Mouse (Mus musculus) embryonic facial prominence, embryonic 12.5 days (tissue): ENCODE results near the gene Wnk1. TPM values are rescaled to one million over a fixed set of nuclear protein-coding genes. Genes with fewer than 3 reads are reported as not detected.

ENCODE experiments used
- ATAC-seq: fragments of 200-750 bp; cut with Nextera tagmentation; 2 replicates; pipeline ENCODE4 v1.8.0; 2017; ENCODE audit not compliant: insufficient number of reproducible peaks, insufficient read depth, low FRiP score, low TSS enrichment
- H3K27ac ChIP-seq: fragments of 300-500 bp; sonication (generic); 2 replicates; pipeline ENCODE4 v1.5.1; 2016; ENCODE audit warnings: mild to moderate bottlenecking
- H3K27me3 ChIP-seq: fragments of 300-500 bp; sonication (generic); 2 replicates; pipeline ENCODE4 v1.6.1; 2016; ENCODE audit warnings: mild to moderate bottlenecking, moderate library complexity
- H3K36me3 ChIP-seq: fragments of 300-500 bp; sonication (generic); 2 replicates; pipeline ENCODE4 v1.6.1; 2016; ENCODE audit warnings: mild to moderate bottlenecking
- H3K4me1 ChIP-seq: fragments of 300-500 bp; sonication (generic); 2 replicates; pipeline ENCODE4 v1.6.1; 2016
- H3K4me2 ChIP-seq: fragments of 300-500 bp; sonication (generic); replicated peaks from 2 replicates; pipeline ENCODE4 v1.6.1; 2016; ENCODE audit warnings: mild to moderate bottlenecking, moderate library complexity
- H3K4me3 ChIP-seq: fragments of 300-500 bp; sonication (generic); 2 replicates; pipeline ENCODE4 v1.5.1; 2016; ENCODE audit warnings: mild to moderate bottlenecking
- H3K9ac ChIP-seq: fragments of 300-500 bp; sonication (generic); 2 replicates; pipeline ENCODE4 v1.6.1; 2016; ENCODE audit warnings: mild to moderate bottlenecking, moderate library complexity
- H3K9me3 ChIP-seq: fragments of 300-500 bp; sonication (generic); 2 replicates; pipeline ENCODE4 v1.6.1; 2016; ENCODE audit warnings: mild to moderate bottlenecking, moderate library complexity
- WGBS: fragments of 180-500 bp; shearing (Covaris S2); methylation state at CpG from one replicate; pipeline ENCODE4 v1.1.7; 2016; 5-methylcytosine and 5-hydroxymethylcytosine counted together
- polyA plus RNA-seq: library from polyadenylated mRNA; unstranded; fragments of >200 nt; fragmentation: Nextera tagmentation; extraction: Ambion mirVana; gene quantifications from 2 replicates; pipeline ENCODE4 v1.2.1, GENCODE M21; 2016

Gene Wnk1
- polyA plus RNA-seq, 1 experiment from 2014 or later: 60.3 TPM

GRCm38 (mm10) chr6:120039256-120039563 is 738 bp upstream of the Wnk1 start:
- peaks cover 7% of the 10 kb centered on the region for H3K4me1 ChIP-seq
- H3K4me3 ChIP-seq: peak overlapping the region; percentile 77
- no peaks in the 10 kb centered on the region for H3K36me3 ChIP-seq
- WGBS: 2% methylated on average over 9 of the region's 9 CpGs
- peak overlapping the region; percentile 99 for H3K27ac ChIP-seq
- H3K9me3 ChIP-seq: no peaks in the 10 kb centered on the region
- ATAC-seq: no peak
- no peaks in the 10 kb centered on the region for H3K27me3 ChIP-seq
- peak overlapping the region; percentile 77 for H3K4me2 ChIP-seq
- H3K9ac ChIP-seq: peak overlapping the region; percentile 42; the same call in 1 of the 2 replicates

- ATAC-seq: peak; percentile 80
- H3K9me3 ChIP-seq: no peaks in the 10 kb centered on the region
- H3K4me1 ChIP-seq: peaks cover 7% of the 10 kb centered on the region
- H3K27ac ChIP-seq: peak overlapping the region; percentile 99
- peak overlapping the region; percentile 85 for H3K9ac ChIP-seq
- peak overlapping the region; percentile 77 for H3K4me2 ChIP-seq
- no peaks in the 10 kb centered on the region for H3K36me3 ChIP-seq
- H3K4me3 ChIP-seq: peak overlapping the region; percentile 77
- H3K27me3 ChIP-seq: no peaks in the 10 kb centered on the region
- under 1% methylated on average over 76 of the region's 85 CpGs for WGBS
These were observed 671 bp downstream of the Wnk1 start for GRCm38 (mm10) chr6:120037636-120038365.

- Histone ChIP-seq H3K4me2 (peak overlapping the region; percentile 77), H3K27ac (peak overlapping the region; percentile 99), H3K4me3 (peak overlapping the region; percentile 77), H3K36me3 (no peaks in the 10 kb centered on the region), H3K27me3 (no peaks in the 10 kb centered on the region), H3K4me1 (peaks cover 7% of the 10 kb centered on the region), H3K9ac (peak overlapping the region; percentile 85), H3K9me3 (no peaks in the 10 kb centered on the region)
- no peak for ATAC-seq
- under 1% methylated on average over 51 of the region's 51 CpGs for WGBS
These were observed 1.4 kb downstream of the Wnk1 start for GRCm38 (mm10) chr6:120037004-120037635.

GRCm38 (mm10) chr6:120024577-120024976 is 13.9 kb downstream of the Wnk1 start:
- Histone ChIP-seq H3K4me2 (no peak overlapping the region), H3K9ac (no peak overlapping the region)
- ATAC-seq: no peak

GRCm38 (mm10) chr6:120023746-120024145 is 14.7 kb downstream of the Wnk1 start:
- Histone ChIP-seq H3K36me3 (peaks cover 6% of the 10 kb centered on the region; the same call in 1 of the 2 replicates), H3K27me3 (no peaks in the 10 kb centered on the region), H3K4me1 (peaks cover 4% of the 10 kb centered on the region; the same call in 1 of the 2 replicates), H3K4me2 (no peak overlapping the region), H3K27ac (no peak overlapping the region), H3K9ac (no peak overlapping the region), H3K4me3 (no peak overlapping the region), H3K9me3 (no peaks in the 10 kb centered on the region)
- ATAC-seq: no peak
- WGBS: 85% methylated on average over 1 of the region's 1 CpGs

More at GRCm38 (mm10) chr6:120024577-120024976, 13.9 kb downstream of the Wnk1 start:
- Histone ChIP-seq H3K9me3 (no peaks in the 10 kb centered on the region), H3K4me3 (no peak overlapping the region), H3K36me3 (peaks cover 12% of the 10 kb centered on the region), H3K27ac (no peak overlapping the region), H3K4me1 (no peaks in the 10 kb centered on the region), H3K27me3 (no peaks in the 10 kb centered on the region)

- Histone ChIP-seq H3K9me3 (no peaks in the 10 kb centered on the region), H3K9ac (no peak overlapping the region), H3K27ac (no peak overlapping the region), H3K36me3 (peaks cover 4% of the 10 kb centered on the region; the same call in 1 of the 2 replicates), H3K4me3 (no peak overlapping the region), H3K4me1 (peaks cover 4% of the 10 kb centered on the region; the same call in 1 of the 2 replicates), H3K27me3 (no peaks in the 10 kb centered on the region), H3K4me2 (no peak overlapping the region)
- 93% methylated on average over 3 of the region's 3 CpGs for WGBS
- no peak for ATAC-seq
These were observed 16.4 kb downstream of the Wnk1 start for GRCm38 (mm10) chr6:120022042-120022441.

GRCm38 (mm10) chr6:120019697-120020096 is 18.8 kb downstream of the Wnk1 start:
- no peaks in the 10 kb centered on the region for H3K36me3 ChIP-seq
- H3K4me2 ChIP-seq: no peak overlapping the region
- WGBS: 97% methylated on average over 2 of the region's 2 CpGs
- no peak overlapping the region for H3K4me3 ChIP-seq
- no peaks in the 10 kb centered on the region for H3K27me3 ChIP-seq
- no peaks in the 10 kb centered on the region for H3K9me3 ChIP-seq
- no peak overlapping the region for H3K9ac ChIP-seq
- no peak overlapping the region for H3K27ac ChIP-seq
- ATAC-seq: no peak
- H3K4me1 ChIP-seq: peaks cover 5% of the 10 kb centered on the region; the same call in 1 of the 2 replicates

- H3K9me3 ChIP-seq: no peaks in the 10 kb centered on the region
- WGBS: 84% methylated on average over 1 of the region's 1 CpGs
- no peak overlapping the region for H3K4me3 ChIP-seq
- no peak overlapping the region for H3K9ac ChIP-seq
- no peaks in the 10 kb centered on the region for H3K36me3 ChIP-seq
- H3K4me1 ChIP-seq: peaks cover 5% of the 10 kb centered on the region; the same call in 1 of the 2 replicates
- H3K27me3 ChIP-seq: no peaks in the 10 kb centered on the region
- no peak for ATAC-seq
- no peak overlapping the region for H3K27ac ChIP-seq
- H3K4me2 ChIP-seq: no peak overlapping the region
These were observed 25.3 kb downstream of the Wnk1 start for GRCm38 (mm10) chr6:120013125-120013524.

- WGBS: 93% methylated on average over 1 of the region's 1 CpGs
- H3K4me2 ChIP-seq: no peak overlapping the region
- H3K4me3 ChIP-seq: no peak overlapping the region
- no peak overlapping the region for H3K9ac ChIP-seq
- peaks cover 5% of the 10 kb centered on the region; the same call in 1 of the 2 replicates for H3K4me1 ChIP-seq
- H3K27me3 ChIP-seq: no peaks in the 10 kb centered on the region
- no peak overlapping the region for H3K27ac ChIP-seq
- H3K9me3 ChIP-seq: no peaks in the 10 kb centered on the region
- H3K36me3 ChIP-seq: no peaks in the 10 kb centered on the region
- no peak for ATAC-seq
These were observed 27.0 kb downstream of the Wnk1 start for GRCm38 (mm10) chr6:120011440-120011839.

GRCm38 (mm10) chr6:120011001-120011400 is 27.5 kb downstream of the Wnk1 start:
- ATAC-seq: no peak
- Histone ChIP-seq H3K4me3 (no peak overlapping the region), H3K27me3 (no peaks in the 10 kb centered on the region), H3K27ac (no peak overlapping the region), H3K9me3 (no peaks in the 10 kb centered on the region), H3K9ac (no peak overlapping the region), H3K36me3 (no peaks in the 10 kb centered on the region), H3K4me1 (peaks cover 5% of the 10 kb centered on the region; the same call in 1 of the 2 replicates), H3K4me2 (no peak overlapping the region)
- WGBS: 74% methylated on average over 1 of the region's 1 CpGs

GRCm38 (mm10) chr6:120010535-120010934 is 27.9 kb downstream of the Wnk1 start:
- ATAC-seq: no peak
- H3K27ac ChIP-seq: no peak overlapping the region
- peaks cover 5% of the 10 kb centered on the region; the same call in 1 of the 2 replicates for H3K4me1 ChIP-seq
- H3K9me3 ChIP-seq: no peaks in the 10 kb centered on the region
- no peaks in the 10 kb centered on the region for H3K36me3 ChIP-seq
- no peak overlapping the region for H3K4me3 ChIP-seq
- H3K4me2 ChIP-seq: no peak overlapping the region
- no peaks in the 10 kb centered on the region for H3K27me3 ChIP-seq
- H3K9ac ChIP-seq: no peak overlapping the region

GRCm38 (mm10) chr6:120001718-120002117 is 36.8 kb downstream of the Wnk1 start:
- no peak overlapping the region for H3K27ac ChIP-seq
- peaks cover 11% of the 10 kb centered on the region; the same call in 1 of the 2 replicates for H3K36me3 ChIP-seq
- ATAC-seq: no peak
- H3K9me3 ChIP-seq: no peaks in the 10 kb centered on the region
- H3K4me3 ChIP-seq: no peak overlapping the region
- H3K9ac ChIP-seq: no peak overlapping the region
- H3K4me1 ChIP-seq: 0 out of 2 replicates have a peak, but pooled peaks cover 3% of the 10 kb centered on the region
- H3K27me3 ChIP-seq: no peaks in the 10 kb centered on the region
- no peak overlapping the region for H3K4me2 ChIP-seq
